Mouse (Mus musculus): ENCODE data around the gene Rtn3. TPM values are rescaled to one million over a fixed set of nuclear protein-coding genes. Genes with fewer than 3 reads are reported as not detected.

Gene Rtn3
- polyA plus RNA-seq, 1 experiment: 71.7 TPM

- Histone ChIP-seq H3K4me3 (ENCODE audit: insufficient read depth, poor library complexity, severe bottlenecking) (no peak overlapping the region), H3K79me3 (ENCODE audit: low read depth) (no peaks in the 10 kb centered on the region), H3ac (ENCODE audit: control insufficient read depth, insufficient read length, low read depth) (no peak overlapping the region), H3K36me3 (ENCODE audit: control insufficient read depth, insufficient read depth) (peaks cover 68% of the 10 kb centered on the region), H3K79me2 (ENCODE audit: control insufficient read depth, insufficient read depth) (no peaks in the 10 kb centered on the region), H3K27me3 (ENCODE audit: control insufficient read depth, insufficient read depth, insufficient read length) (no peaks in the 10 kb centered on the region)
- TF ChIP-seq USF1 (IDR thresholded peaks at IDR 0.05; ENCODE audit: low read depth) (no peak), CEBPB (IDR thresholded peaks at IDR 0.05; ENCODE audit: low read depth) (no peak), FOSL1 (IDR thresholded peaks at IDR 0.05; ENCODE audit: insufficient read depth, low read length, poor library complexity, severe bottlenecking) (no peak), MAX (IDR thresholded peaks at IDR 0.05) (no peak), MYOD1 (IDR thresholded peaks at IDR 0.05; ENCODE audit: control insufficient read depth, insufficient read length, low read depth) (no peak), CTCF (IDR thresholded peaks at IDR 0.05; ENCODE audit: control insufficient read depth, insufficient read depth, insufficient read length) (no peak), MYOG (IDR thresholded peaks at IDR 0.05; ENCODE audit: control insufficient read depth, extremely low read depth, insufficient read length) (no peak)
Observed at GRCm38 (mm10) chr19:7523292-7523691, 40.2 kb upstream of the Rtn3 start.

GRCm38 (mm10) chr19:7522856-7523255, 39.8 kb upstream of the Rtn3 start:
- Histone ChIP-seq H3ac (ENCODE audit: control insufficient read depth, insufficient read length, low read depth) (no peak overlapping the region), H3K36me3 (ENCODE audit: control insufficient read depth, insufficient read depth) (peaks cover 71% of the 10 kb centered on the region), H3K79me2 (ENCODE audit: control insufficient read depth, insufficient read depth) (no peaks in the 10 kb centered on the region), H3K4me3 (ENCODE audit: insufficient read depth, poor library complexity, severe bottlenecking) (no peak overlapping the region), H3K79me3 (ENCODE audit: low read depth) (no peaks in the 10 kb centered on the region), H3K27me3 (ENCODE audit: control insufficient read depth, insufficient read depth, insufficient read length) (no peaks in the 10 kb centered on the region)
- no peak for TF ChIP-seq MYOD1 (IDR thresholded peaks at IDR 0.05; ENCODE audit: control insufficient read depth, insufficient read length, low read depth)

- no peaks in the 10 kb centered on the region for H3K79me3 ChIP-seq (ENCODE audit: low read depth)
- no peaks in the 10 kb centered on the region for H3K79me2 ChIP-seq (ENCODE audit: control insufficient read depth, insufficient read depth)
- no peak overlapping the region for H3K4me3 ChIP-seq (ENCODE audit: insufficient read depth, poor library complexity, severe bottlenecking)
- H3K27me3 ChIP-seq (ENCODE audit: control insufficient read depth, insufficient read depth, insufficient read length): no peaks in the 10 kb centered on the region
- TF ChIP-seq CEBPB (IDR thresholded peaks at IDR 0.05; ENCODE audit: low read depth) (peak; percentile 81), FOSL1 (IDR thresholded peaks at IDR 0.05; ENCODE audit: insufficient read depth, low read length, poor library complexity, severe bottlenecking) (no peak)
- H3ac ChIP-seq (ENCODE audit: control insufficient read depth, insufficient read length, low read depth): no peak overlapping the region
- peaks cover 78% of the 10 kb centered on the region for H3K36me3 ChIP-seq (ENCODE audit: control insufficient read depth, insufficient read depth)
Observed at GRCm38 (mm10) chr19:7521619-7522018, 38.5 kb upstream of the Rtn3 start.

GRCm38 (mm10) chr19:7516437-7516836, 33.4 kb upstream of the Rtn3 start:
- peaks cover 48% of the 10 kb centered on the region for H3K36me3 ChIP-seq (ENCODE audit: control insufficient read depth, insufficient read depth)
- no peaks in the 10 kb centered on the region for H3K79me3 ChIP-seq (ENCODE audit: low read depth)
- no peaks in the 10 kb centered on the region for H3K27me3 ChIP-seq (ENCODE audit: control insufficient read depth, insufficient read depth, insufficient read length)
- no peaks in the 10 kb centered on the region for H3K79me2 ChIP-seq (ENCODE audit: control insufficient read depth, insufficient read depth)
- H3ac ChIP-seq (ENCODE audit: control insufficient read depth, insufficient read length, low read depth): no peak overlapping the region
- no peak overlapping the region for H3K4me3 ChIP-seq (ENCODE audit: insufficient read depth, poor library complexity, severe bottlenecking)
- TF ChIP-seq CTCF (IDR thresholded peaks at IDR 0.05; ENCODE audit: control insufficient read depth, insufficient read depth, insufficient read length) (no peak), MYOD1 (IDR thresholded peaks at IDR 0.05; ENCODE audit: control insufficient read depth, insufficient read length, low read depth) (no peak)

GRCm38 (mm10) chr19:7508026-7508425, 24.9 kb upstream of the Rtn3 start:
- Histone ChIP-seq H3K79me2 (ENCODE audit: control insufficient read depth, insufficient read depth) (peaks cover 65% of the 10 kb centered on the region), H3K27me3 (ENCODE audit: control insufficient read depth, insufficient read depth, insufficient read length) (no peaks in the 10 kb centered on the region), H3ac (ENCODE audit: control insufficient read depth, insufficient read length, low read depth) (no peak overlapping the region), H3K4me3 (ENCODE audit: insufficient read depth, poor library complexity, severe bottlenecking) (no peak overlapping the region), H3K36me3 (ENCODE audit: control insufficient read depth, insufficient read depth) (peaks cover 30% of the 10 kb centered on the region), H3K79me3 (ENCODE audit: low read depth) (peaks cover 20% of the 10 kb centered on the region)
- TF ChIP-seq USF1 (IDR thresholded peaks at IDR 0.05; ENCODE audit: low read depth): no peak
- no peak for TF ChIP-seq FOSL1 (IDR thresholded peaks at IDR 0.05; ENCODE audit: insufficient read depth, low read length, poor library complexity, severe bottlenecking)
- no peak for TF ChIP-seq MAX (IDR thresholded peaks at IDR 0.05)
- TF ChIP-seq MYOD1 (IDR thresholded peaks at IDR 0.05; ENCODE audit: control insufficient read depth, insufficient read length, low read depth): no peak
- no peak for TF ChIP-seq CTCF (IDR thresholded peaks at IDR 0.05; ENCODE audit: control insufficient read depth, insufficient read depth, insufficient read length)
- TF ChIP-seq CEBPB (IDR thresholded peaks at IDR 0.05; ENCODE audit: low read depth): no peak
- TF ChIP-seq MYOG (IDR thresholded peaks at IDR 0.05; ENCODE audit: control insufficient read depth, extremely low read depth, insufficient read length): no peak

GRCm38 (mm10) chr19:7506321-7506720, 23.2 kb upstream of the Rtn3 start:
- no peak overlapping the region for H3K4me3 ChIP-seq (ENCODE audit: insufficient read depth, poor library complexity, severe bottlenecking)
- peaks cover 20% of the 10 kb centered on the region for H3K36me3 ChIP-seq (ENCODE audit: control insufficient read depth, insufficient read depth)
- peaks cover 26% of the 10 kb centered on the region for H3K79me3 ChIP-seq (ENCODE audit: low read depth)
- H3K79me2 ChIP-seq (ENCODE audit: control insufficient read depth, insufficient read depth): peaks cover 82% of the 10 kb centered on the region
- no peak for TF ChIP-seq MYOG (IDR thresholded peaks at IDR 0.05; ENCODE audit: control insufficient read depth, extremely low read depth, insufficient read length)
- TF ChIP-seq USF1 (IDR thresholded peaks at IDR 0.05; ENCODE audit: low read depth): no peak
- TF ChIP-seq MAX (IDR thresholded peaks at IDR 0.05): no peak
- TF ChIP-seq CTCF (IDR thresholded peaks at IDR 0.05; ENCODE audit: control insufficient read depth, insufficient read depth, insufficient read length): no peak
- no peak for TF ChIP-seq CEBPB (IDR thresholded peaks at IDR 0.05; ENCODE audit: low read depth)
- no peak for TF ChIP-seq FOSL1 (IDR thresholded peaks at IDR 0.05; ENCODE audit: insufficient read depth, low read length, poor library complexity, severe bottlenecking)
- no peak for TF ChIP-seq MYOD1 (IDR thresholded peaks at IDR 0.05; ENCODE audit: control insufficient read depth, insufficient read length, low read depth)
- H3ac ChIP-seq (ENCODE audit: control insufficient read depth, insufficient read length, low read depth): no peak overlapping the region
- H3K27me3 ChIP-seq (ENCODE audit: control insufficient read depth, insufficient read depth, insufficient read length): no peaks in the 10 kb centered on the region

Data from C2C12 (cell line).